Mouse (Mus musculus) C2C12 (cell line): ENCODE results near the gene Gm45062. TPM values are rescaled to one million over a fixed set of nuclear protein-coding genes. Genes with fewer than 3 reads are reported as not detected.

Source experiments
- H3K27me3 ChIP-seq: one replicate; pipeline ENCODE4 v1.6.1; 2011; ENCODE audit not compliant: control insufficient read depth, insufficient read depth, insufficient read length
- H3K36me3 ChIP-seq: one replicate; pipeline ENCODE4 v1.6.1; 2011; ENCODE audit not compliant: control insufficient read depth, insufficient read depth
- H3K4me3 ChIP-seq: one replicate; pipeline ENCODE4 v1.5.1; 2011; ENCODE audit warnings: mild to moderate bottlenecking, control low read depth; ENCODE audit not compliant: poor library complexity, insufficient read depth, severe bottlenecking
- H3K79me2 ChIP-seq: one replicate; pipeline ENCODE4 v1.6.1; 2011; ENCODE audit not compliant: control insufficient read depth, insufficient read depth
- H3K79me3 ChIP-seq: one replicate; pipeline ENCODE4 v1.6.1; 2011; ENCODE audit warnings: low read depth, control low read depth
- H3ac ChIP-seq: one replicate; pipeline ENCODE3; 2011; ENCODE audit warnings: low read depth; ENCODE audit not compliant: control insufficient read depth, insufficient read length
- CEBPB ChIP-seq: IDR thresholded peaks from one replicate; pipeline ENCODE4 v1.6.1; 2011; ENCODE audit warnings: low read depth, mild to moderate bottlenecking, control low read depth, moderate library complexity
- CTCF ChIP-seq: IDR thresholded peaks from one replicate; pipeline ENCODE4 v1.5.1; 2011; ENCODE audit not compliant: control insufficient read depth, insufficient read depth, insufficient read length
- FOSL1 ChIP-seq: IDR thresholded peaks from one replicate; pipeline ENCODE4 v1.8.0; 2011; ENCODE audit warnings: mild to moderate bottlenecking, low read length; ENCODE audit not compliant: poor library complexity, insufficient read depth, severe bottlenecking
- MAX ChIP-seq: IDR thresholded peaks from one replicate; pipeline ENCODE4 v1.6.1; 2011; ENCODE audit warnings: mild to moderate bottlenecking, control low read depth
- MYOD1 ChIP-seq: IDR thresholded peaks from one replicate; pipeline ENCODE4 v1.6.1; 2011; ENCODE audit warnings: low read depth; ENCODE audit not compliant: control insufficient read depth, insufficient read length
- MYOG ChIP-seq: IDR thresholded peaks from one replicate; pipeline ENCODE4 v1.6.1; 2011; ENCODE audit not compliant: control insufficient read depth, insufficient read length; ENCODE audit errors: extremely low read depth
- USF1 ChIP-seq: IDR thresholded peaks from one replicate; pipeline ENCODE4 v1.6.1; 2011; ENCODE audit warnings: low read depth, mild to moderate bottlenecking, control low read depth, moderate library complexity
- polyA plus RNA-seq: library from polyadenylated mRNA; unstranded; fragments of >200 nt; fragmentation: generic; extraction: Trizol; gene quantifications from one replicate; pipeline ENCODE4 v1.2.1, GENCODE M21; 2012; ENCODE audit warnings: missing spikeins

The Gm45062 gene
- polyA plus RNA-seq, 1 experiment: 0.33 TPM

DNA sequence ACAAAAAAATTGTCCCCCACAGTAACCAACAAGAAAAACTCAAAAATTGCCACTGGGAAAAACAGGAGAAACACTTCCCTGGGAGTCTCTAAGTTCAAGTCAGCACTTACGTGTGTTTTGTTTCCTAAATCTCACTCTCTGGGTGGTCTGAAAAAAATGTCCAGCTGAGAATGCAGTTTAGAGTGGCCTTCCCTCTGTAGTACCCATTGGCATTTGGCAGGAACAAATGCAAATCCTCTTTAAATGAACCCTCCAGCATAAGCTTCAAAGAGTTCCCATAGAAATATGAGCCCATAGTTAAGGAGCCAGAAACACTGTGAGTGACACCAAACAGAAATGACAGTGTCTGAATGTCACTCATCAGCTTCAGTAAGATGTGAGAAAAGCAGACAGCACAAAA lies 219.9 kb downstream of the Gm45062 start:
- no peak overlapping the region for H3K4me3 ChIP-seq
- H3K36me3 ChIP-seq: no peaks in the 10 kb centered on the region
- TF ChIP-seq CEBPB: no peak
- TF ChIP-seq CTCF: no peak
- no peak for TF ChIP-seq MYOD1
- TF ChIP-seq FOSL1: no peak
- H3K27me3 ChIP-seq: no peaks in the 10 kb centered on the region
- H3K79me3 ChIP-seq: no peaks in the 10 kb centered on the region
- H3ac ChIP-seq: no peak overlapping the region
- H3K79me2 ChIP-seq: no peaks in the 10 kb centered on the region

GRCm38 (mm10) chr6:8484437-8485275 lies 225.4 kb downstream of the Gm45062 start:
- Histone ChIP-seq H3K27me3 (no peaks in the 10 kb centered on the region), H3K79me2 (no peaks in the 10 kb centered on the region), H3K79me3 (no peaks in the 10 kb centered on the region), H3K4me3 (no peak overlapping the region), H3K36me3 (no peaks in the 10 kb centered on the region), H3ac (no peak overlapping the region)
- no peak for TF ChIP-seq CEBPB
- TF ChIP-seq CTCF: no peak
- TF ChIP-seq FOSL1: no peak
- no peak for TF ChIP-seq MYOD1
- no peak for TF ChIP-seq MAX
- no peak for TF ChIP-seq MYOG
- TF ChIP-seq USF1: no peak

GRCm38 (mm10) chr6:8485414-8486175 lies 226.3 kb downstream of the Gm45062 start:
- H3K4me3 ChIP-seq: no peak overlapping the region
- no peaks in the 10 kb centered on the region for H3K79me3 ChIP-seq
- no peak overlapping the region for H3ac ChIP-seq
- no peaks in the 10 kb centered on the region for H3K36me3 ChIP-seq
- no peaks in the 10 kb centered on the region for H3K79me2 ChIP-seq
- no peak for TF ChIP-seq FOSL1
- no peak for TF ChIP-seq MYOD1
- TF ChIP-seq CEBPB: no peak
- TF ChIP-seq MAX: no peak
- no peak for TF ChIP-seq USF1
- TF ChIP-seq MYOG: no peak
- no peak for TF ChIP-seq CTCF
- H3K27me3 ChIP-seq: no peaks in the 10 kb centered on the region

GRCm38 (mm10) chr6:8486391-8487043 lies 227.3 kb downstream of the Gm45062 start:
- no peak overlapping the region for H3K4me3 ChIP-seq
- TF ChIP-seq CTCF (no peak), CEBPB (no peak), MYOG (no peak)
- H3K27me3 ChIP-seq: no peaks in the 10 kb centered on the region
- H3K79me2 ChIP-seq: no peaks in the 10 kb centered on the region
- no peaks in the 10 kb centered on the region for H3K36me3 ChIP-seq
- H3ac ChIP-seq: no peak overlapping the region
- H3K79me3 ChIP-seq: no peaks in the 10 kb centered on the region

DNA sequence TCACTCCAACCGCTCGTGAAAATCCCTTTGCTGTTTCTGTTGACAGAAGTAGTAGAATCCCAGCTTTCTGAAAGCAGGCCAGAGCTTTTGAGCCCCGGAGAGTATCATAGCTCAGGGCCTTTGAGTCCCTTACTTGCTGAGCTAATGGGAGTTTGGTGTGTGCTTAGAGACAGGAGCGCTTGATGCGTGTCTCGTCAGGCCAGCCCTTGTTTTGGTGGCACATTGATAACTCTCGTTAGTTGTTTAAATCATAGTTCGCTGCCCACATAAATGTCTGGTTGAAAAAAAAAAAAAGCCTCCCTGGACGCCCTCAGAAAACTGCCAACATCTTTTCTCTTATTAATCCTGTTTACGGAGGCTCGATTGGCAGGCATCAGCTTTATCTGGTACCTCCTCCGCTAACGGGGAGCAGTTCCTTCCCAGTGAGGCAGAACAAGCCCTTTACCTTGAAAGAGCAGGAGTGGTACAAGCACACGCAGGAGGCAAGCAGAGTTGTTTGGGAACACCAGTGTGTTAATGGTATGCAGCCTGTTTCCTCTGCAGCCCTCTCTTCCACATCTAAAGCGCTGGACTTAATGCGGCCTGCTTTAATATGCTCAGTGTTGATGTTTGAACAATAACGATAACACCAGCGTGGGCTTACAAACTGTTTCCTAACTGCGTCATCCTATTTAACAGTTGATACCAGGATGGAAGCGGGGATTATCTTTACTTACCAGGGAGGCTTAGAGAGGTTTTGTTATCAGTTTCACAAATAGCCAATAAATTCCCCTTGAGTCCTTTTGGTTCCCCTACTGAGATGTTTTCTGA lies 228.0 kb downstream of the Gm45062 start:
- H3K79me3 ChIP-seq: no peaks in the 10 kb centered on the region
- no peak overlapping the region for H3ac ChIP-seq
- no peaks in the 10 kb centered on the region for H3K79me2 ChIP-seq
- TF ChIP-seq MYOD1 (no peak), MYOG (no peak), USF1 (no peak), CTCF (no peak)
- H3K27me3 ChIP-seq: no peaks in the 10 kb centered on the region
- no peak overlapping the region for H3K4me3 ChIP-seq
- no peaks in the 10 kb centered on the region for H3K36me3 ChIP-seq
